Mouse (Mus musculus) urinary bladder, postnatal 4 days (tissue): ENCODE measurements at regions not wholly inside any gene's neighbourhood (a gene's known extent, or its start where the extent isn't known, plus 50 kb on each side); places are given as distances from the start of the nearest gene placed in this dataset.

ENCODE experiments used
- DNase-seq, 2 experiments: peaks; one replicate each; pipeline ENCODE4 v3.0.0; 2021 to 2022; ENCODE audit warnings: low spot score in 2 of 2

- DNase-seq, result no peak
Observed at GRCm38 (mm10) chr6:99827625-99828024, 101.4 kb upstream of the Prok2 start.

GRCm38 (mm10) chr6:99824808-99825207, 98.6 kb upstream of the Prok2 start:
- no peak for DNase-seq

GRCm38 (mm10) chr6:99822471-99822870, 96.3 kb upstream of the Prok2 start:
- DNase-seq, result no peak

GRCm38 (mm10) chr6:99819255-99819929, 93.2 kb upstream of the Prok2 start:
- no peak for DNase-seq

GRCm38 (mm10) chr6:99818486-99818885, 92.3 kb upstream of the Prok2 start:
- no peak for DNase-seq

- no peak for DNase-seq
Observed at GRCm38 (mm10) chr6:99817245-99817644, 91.1 kb upstream of the Prok2 start.

GRCm38 (mm10) chr6:99813102-99813501, 86.9 kb upstream of the Prok2 start:
- no peak for DNase-seq

GRCm38 (mm10) chr6:99811842-99812241, 85.7 kb upstream of the Prok2 start:
- no peak for DNase-seq

- peak; percentile 71 to 78 for DNase-seq
Observed at GRCm38 (mm10) chr6:99810974-99811798, 85.0 kb upstream of the Prok2 start.

GRCm38 (mm10) chr6:99804905-99805245, 78.7 kb upstream of the Prok2 start:
- no peak for DNase-seq

GRCm38 (mm10) chr6:99803983-99804904, 78.1 kb upstream of the Prok2 start:
- peak; percentile 82 to 93 for DNase-seq

GRCm38 (mm10) chr6:99800919-99801318, 74.7 kb upstream of the Prok2 start:
- DNase-seq, result no peak

- DNase-seq, result no peak
Observed at GRCm38 (mm10) chr6:99800324-99800723, 74.1 kb upstream of the Prok2 start.

- no peak for DNase-seq
Observed at GRCm38 (mm10) chr6:99796390-99796789, 70.2 kb upstream of the Prok2 start.

- no peak for DNase-seq
Observed at GRCm38 (mm10) chr6:99793546-99793945, 67.4 kb upstream of the Prok2 start.

GRCm38 (mm10) chr6:99792353-99792752, 66.2 kb upstream of the Prok2 start:
- DNase-seq, result no peak

- DNase-seq, result no peak
Observed at GRCm38 (mm10) chr6:99786977-99787376, 60.8 kb upstream of the Prok2 start.

- no peak for DNase-seq
Observed at GRCm38 (mm10) chr6:99785212-99785611, 59.0 kb upstream of the Prok2 start.

GRCm38 (mm10) chr6:99784804-99785203, 58.6 kb upstream of the Prok2 start:
- DNase-seq, result no peak

- no peak for DNase-seq
Observed at GRCm38 (mm10) chr6:99784285-99784684, 58.1 kb upstream of the Prok2 start.

GRCm38 (mm10) chr6:99782996-99783395, 56.8 kb upstream of the Prok2 start:
- DNase-seq, result no peak
